Mouse (Mus musculus) induced T-regulatory cell, adult 2 months (primary cell): ENCODE results near the gene Tnfsf13.
"Not testable (repeated sequence)": the region's sequence is repeated elsewhere in the genome, so short reads cannot be mapped to it uniquely, and the experiment has no call there.

ENCODE experiments used
- DNase-seq: peaks from one replicate; pipeline ENCODE4 v3.0.0-alpha.2; 2012; ENCODE audit warnings: low read depth

The Tnfsf13 gene

DNA sequence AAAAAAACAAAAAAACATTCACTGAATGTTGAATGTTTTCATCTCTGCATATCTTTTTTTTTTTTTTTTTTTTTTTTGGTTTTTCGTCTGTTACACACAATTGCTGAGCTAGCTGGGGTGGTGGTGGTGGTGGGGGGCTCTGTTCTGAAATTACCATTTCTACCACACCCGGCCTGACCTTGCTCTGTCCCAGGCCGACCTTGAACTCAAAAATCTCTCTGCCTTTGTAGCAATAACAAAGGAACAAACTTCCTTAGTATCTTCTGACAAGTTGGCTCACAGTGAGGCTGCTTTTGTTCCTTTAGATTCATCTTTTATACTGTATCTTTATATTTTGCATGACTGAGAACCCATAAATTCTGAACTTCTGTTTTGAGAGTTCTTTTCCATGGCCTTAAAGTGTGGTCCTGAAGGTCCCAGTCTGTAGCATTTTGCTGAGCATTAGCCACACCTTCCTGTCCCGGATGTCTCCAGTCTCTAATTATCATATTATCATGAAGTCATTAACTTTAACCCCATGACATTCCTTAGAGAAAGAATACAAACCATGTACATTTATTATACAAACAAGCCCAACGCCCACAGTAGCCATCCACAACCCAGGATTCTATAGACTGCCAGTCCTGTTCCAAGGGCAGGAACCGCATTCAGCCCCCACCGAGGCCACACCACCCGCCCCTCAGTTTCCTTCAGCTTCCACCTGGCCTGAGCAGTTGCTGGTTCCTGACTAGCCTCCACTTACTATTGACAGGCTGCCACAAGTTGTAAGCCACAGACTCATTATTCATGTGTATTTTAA lies 18.4 kb upstream of the Tnfsf13 start:
- no peak for DNase-seq

DNA sequence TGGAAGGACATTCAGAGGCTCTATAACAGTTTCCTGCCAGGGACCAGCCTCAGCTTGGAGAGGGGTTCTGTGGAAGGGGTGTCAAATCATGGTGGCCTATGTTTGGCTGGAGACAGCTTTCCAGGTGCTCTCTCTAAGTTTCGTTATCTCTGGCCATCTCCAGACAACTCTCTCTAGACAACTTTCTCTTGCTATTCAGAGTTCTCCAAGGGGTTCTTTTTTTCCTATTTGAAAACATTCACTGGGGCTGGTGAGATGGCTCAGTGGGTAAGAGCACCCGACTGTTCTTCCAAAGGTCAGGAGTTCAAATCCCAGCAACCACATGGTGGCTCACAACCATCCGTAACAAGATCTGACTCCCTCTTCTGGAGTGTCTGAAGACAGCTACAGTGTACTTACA lies 17.8 kb upstream of the Tnfsf13 start:
- DNase-seq, result not testable (repeated sequence)

DNA sequence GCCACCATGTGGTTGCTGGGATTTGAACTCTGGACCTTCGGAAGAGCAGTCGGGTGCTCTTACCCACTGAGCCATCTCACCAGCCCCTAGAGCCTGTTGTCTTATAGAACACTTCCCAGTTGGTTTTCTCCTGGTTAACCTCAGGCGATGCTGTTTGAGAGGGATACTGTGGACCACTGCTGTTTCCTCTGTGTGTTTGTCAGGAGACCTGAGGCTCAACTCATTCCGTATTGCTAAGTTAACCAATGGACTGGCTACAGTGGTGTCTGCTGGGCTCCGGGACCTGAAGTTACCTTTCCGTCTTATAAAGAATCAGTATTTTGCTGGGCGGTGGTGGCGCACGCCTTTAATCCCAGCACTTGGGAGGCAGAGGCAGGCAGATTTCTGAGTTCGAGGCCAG lies 17.3 kb upstream of the Tnfsf13 start:
- not testable (repeated sequence) for DNase-seq

DNA sequence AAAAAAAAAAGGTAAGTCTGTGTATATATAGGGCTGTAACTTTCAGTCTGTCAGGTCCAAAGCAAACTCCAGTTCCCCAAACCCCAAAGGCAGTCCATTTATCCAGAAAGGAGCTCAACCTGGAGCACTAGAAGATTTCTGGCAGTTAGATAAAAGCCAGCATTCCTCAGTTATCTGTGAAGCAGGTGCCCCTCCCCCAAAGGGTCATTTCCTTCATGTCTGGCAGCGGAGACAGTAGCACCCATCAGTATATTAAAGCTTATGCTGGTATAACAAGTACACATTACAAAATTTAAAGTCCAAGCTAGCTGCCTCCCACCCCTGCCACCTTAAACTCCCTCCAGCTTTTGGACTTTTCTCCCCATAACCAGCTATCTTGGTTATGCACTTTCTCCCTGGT lies 14.0 kb upstream of the Tnfsf13 start:
- DNase-seq, result no peak

DNA sequence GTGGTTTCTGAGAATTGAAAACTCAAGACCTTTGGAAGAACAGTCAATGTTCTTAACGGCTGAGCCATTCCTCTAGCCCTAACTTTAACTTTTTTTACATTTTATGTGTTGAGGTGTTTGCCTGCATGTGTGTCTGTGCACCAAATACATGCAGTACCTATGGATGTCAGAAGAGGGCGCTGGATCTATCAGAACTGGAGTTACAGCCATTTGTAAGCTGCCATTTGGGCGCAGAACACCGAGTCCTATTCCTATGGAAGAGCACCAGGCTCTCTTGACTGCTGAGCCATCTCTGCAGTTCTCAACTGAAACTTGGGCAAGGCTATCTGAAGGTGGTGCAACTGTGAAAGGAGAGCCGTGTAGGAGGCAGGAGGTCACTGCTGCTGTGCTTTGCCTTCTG lies 13.0 kb upstream of the Tnfsf13 start:
- DNase-seq, result peak; percentile 37

DNA sequence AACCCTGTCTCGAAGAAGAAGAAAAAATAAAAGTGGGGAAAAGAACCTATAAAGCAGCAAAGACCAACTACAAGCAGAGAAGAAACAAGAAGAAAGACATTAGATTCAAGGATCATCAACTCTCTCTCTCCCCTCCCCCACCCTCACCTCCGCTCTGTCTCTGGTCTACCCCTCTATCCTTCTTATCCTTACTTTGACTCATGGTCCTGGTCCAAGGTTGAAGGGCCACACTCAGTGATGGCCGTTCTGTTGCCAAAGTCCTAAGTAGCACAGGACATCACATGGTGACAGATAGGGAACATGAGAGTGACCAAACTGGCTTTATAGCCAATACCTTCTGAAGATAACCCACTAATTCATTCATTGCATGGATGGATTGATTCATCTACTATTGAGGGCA lies 11.8 kb upstream of the Tnfsf13 start:
- DNase-seq, result no peak

DNA sequence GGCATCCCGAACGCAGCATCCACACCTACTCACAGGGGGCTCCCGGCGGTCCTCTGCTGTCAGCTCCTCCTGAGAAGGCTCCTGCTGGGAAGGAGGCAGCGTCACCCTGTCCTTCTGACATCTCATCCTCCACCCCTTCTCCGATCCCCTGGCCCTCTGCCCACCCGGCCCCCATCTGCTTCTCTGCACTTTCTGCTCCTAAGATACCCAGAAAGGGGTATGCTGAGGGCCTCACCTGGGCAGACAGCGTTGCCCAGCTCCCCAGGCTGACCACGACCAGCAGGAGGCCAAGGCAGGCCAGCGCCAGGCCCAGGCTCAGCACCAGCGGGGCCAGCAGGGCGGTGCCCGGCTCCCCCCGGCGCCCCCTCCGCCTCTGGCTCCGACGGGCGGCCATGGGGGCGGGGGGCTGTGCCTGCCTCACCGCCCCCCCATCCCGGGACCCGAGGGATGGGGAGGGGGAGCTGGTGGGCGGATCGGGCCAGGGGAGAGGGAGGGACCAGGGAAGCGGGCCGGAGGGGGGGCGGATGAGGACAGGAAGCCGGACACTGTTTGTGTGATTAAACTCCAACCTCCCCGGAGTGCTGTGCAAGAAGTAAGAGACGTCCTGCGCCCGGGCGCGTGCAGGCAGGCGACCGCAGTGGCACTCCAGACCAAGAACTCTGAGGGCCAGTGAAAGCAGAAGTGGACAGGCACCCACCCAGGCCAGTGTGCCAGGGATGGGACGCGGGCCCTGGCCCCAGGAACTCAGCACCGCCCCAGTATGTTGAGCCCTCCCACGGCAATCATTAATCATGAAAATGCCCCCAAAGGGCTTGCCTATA lies 10.0 kb upstream of the Tnfsf13 start, which contains the start of the genes Tnfsf12 and Tnfsfm13:
Gene Tnfsf12, minus strand, starts transcription at position 489 of the 821 bp plus-strand sequence.
Gene Tnfsfm13, minus strand, starts transcription at position 738 of the 821 bp plus-strand sequence.
- no peak for DNase-seq

DNA sequence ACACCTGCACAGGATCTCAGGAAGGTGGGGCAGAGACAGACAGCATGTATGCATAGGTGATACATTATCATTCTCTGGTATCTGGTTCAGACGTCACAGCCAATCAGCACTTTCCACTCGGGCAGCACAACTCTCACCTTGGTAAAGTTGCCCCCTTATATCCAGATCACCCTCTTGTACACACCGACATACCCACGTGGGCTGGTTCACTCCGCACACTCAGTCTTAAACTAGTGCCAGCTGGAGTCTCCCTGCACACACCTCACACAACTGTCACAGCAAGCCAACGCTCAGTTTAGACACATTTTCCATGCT lies 9.4 kb upstream of the Tnfsf13 start:
- DNase-seq, result no peak

DNA sequence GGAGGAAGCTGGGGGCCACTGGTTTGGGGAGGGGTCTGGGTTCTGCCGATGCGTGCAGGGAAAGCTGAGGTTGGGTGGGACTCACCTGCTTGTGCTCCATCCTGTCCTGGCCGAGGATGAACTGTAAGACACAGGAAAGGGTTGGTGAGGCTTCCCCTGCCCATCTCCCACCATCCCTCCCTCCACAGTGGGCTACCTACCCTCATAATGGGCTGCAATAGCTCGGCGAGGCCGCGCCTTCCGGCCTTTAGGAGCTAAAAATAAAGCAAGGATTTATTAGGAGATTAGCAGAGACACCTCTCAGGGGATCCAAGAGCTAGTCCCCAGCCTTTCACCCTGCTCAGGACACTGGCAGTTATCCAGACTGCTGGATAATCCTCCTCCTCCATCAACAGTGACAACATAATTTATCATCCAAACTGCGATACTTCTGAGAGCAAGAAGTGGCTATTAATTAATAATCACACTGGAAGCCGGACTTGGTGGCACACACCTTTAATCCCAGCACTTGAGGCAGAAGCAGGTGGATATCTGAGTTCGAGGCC lies 7.9 kb upstream of the Tnfsf13 start:
- DNase-seq, result no peak

DNA sequence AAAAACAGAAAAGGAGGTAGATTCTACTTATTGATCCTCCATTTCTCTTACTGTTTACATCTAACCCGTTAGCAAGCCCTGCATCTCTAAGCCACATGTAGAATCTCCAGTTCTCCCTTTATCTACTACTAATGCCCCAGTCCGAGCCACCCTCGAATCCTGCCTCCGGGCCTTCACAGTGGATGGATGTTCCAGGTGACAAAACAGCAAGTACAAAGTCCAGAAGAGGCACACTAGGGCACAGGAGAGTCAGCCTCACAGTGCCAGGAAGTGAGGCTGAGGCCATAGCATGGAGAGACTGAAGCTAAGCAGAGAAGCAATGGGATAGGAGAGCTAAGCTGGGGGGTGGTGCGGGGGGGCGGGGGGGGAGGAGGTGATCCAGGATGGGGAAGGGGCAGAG lies 7.3 kb upstream of the Tnfsf13 start:
- DNase-seq, result no peak

DNA sequence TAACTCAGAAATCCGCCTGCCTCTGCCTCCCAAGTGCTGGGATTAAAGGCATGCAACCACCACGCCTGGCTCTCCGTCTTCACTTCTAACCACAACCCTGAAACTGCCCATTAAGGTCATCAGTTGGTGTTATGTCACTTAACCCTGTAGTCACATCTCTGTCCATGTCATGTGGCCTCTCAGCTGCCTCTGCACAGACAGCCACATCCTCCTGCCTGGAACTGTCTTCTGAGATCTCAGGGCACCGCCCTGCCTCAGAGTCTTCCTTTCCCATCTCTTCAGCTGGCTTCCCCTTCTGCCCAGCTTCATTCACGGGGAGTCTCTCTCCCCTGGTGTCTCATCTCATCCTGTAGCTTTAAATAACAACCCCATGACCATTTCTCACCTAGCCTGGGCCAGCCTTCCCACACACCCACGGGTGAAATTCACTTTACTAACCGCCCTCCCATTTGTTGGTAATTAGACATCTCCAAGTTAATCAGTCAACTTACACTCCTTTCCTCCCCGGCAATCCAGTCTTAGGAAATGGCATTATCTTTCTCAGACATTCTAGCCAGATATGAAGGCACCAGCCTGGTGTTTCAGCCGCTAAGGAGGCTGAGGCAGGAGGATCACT lies 6.7 kb upstream of the Tnfsf13 start:
- DNase-seq, result no peak

DNA sequence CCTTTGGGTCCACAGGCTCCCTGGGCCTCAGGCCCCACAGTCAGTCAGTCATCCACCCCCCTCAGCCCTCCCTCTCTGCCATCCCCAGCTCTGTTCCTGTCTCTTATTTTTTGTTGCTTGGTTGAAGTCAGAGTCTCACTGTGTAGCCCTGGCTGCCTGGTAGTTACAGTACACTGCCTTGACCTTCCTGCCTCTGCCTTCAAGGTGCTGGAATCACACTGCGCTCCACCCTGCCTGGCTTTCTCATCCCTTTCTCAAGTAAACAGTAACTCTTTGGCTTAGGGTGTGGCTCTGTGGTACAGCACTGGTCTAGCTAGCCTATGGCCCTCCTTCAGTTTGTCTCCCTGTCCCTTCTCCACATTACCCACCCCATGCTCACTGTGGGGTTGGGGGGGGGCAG lies 4.3 kb upstream of the Tnfsf13 start:
- DNase-seq, result no peak

DNA sequence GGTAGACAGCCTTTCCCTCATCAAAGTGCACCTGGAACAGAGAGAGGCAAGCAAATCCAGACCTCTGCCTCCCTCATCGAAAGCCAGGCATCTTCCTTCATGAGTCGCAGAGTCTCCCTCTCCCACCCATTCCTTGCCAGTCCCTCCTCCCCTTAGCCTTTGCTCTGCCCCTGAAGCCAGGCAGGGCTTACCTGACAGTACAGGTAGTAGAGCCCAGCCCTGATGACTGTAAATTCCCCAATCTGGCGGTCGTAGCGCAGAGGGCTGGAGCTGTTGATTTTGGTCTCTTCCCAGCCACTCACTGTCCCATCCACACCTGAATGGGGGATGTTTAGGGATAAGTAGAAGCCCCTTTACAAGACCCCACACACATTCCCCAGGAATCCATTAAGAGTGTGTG lies 1.5 kb upstream of the Tnfsf13 start:
- DNase-seq, result no peak

DNA sequence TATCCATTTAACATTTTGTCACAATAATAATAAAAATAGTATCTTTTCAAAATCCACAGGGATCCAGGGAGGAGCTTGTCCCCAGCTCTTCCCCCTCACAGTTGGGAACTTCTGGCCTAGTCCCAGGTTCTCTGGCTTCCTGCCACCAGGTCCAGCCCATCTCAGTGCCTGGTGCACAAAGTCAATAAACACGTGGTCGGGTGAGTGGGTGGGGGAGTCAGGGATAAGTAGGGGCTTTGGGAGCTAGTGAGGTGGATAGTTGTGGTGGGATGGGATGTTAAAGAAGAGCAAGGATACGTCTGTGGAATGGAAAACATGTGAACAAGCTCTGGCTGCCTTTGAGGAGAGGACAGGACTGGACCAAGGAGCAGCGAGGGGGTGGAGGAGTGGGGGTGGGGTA lies 793 bp upstream of the Tnfsf13 start:
- no peak for DNase-seq

DNA sequence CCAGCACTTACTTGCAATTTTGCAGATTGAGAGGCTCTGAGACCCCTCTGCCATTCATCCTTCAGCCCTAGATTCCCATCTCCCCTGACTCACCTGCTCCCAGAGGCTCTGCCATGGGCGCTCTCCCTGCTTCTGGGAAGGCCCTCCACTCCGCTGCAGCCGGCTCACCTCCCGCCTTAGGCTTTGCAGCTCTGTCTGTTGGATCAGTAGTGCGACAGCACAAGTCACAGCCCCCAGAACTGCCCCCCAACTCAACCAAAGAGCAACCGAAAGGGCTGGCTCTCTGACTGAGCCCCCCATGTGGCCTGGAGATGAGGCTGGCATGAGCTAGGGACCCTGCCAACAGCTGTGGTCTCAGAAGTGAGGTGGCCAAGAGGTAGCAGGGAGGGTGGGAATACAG lies 648 bp downstream of the Tnfsf13 start:
- no peak for DNase-seq

DNA sequence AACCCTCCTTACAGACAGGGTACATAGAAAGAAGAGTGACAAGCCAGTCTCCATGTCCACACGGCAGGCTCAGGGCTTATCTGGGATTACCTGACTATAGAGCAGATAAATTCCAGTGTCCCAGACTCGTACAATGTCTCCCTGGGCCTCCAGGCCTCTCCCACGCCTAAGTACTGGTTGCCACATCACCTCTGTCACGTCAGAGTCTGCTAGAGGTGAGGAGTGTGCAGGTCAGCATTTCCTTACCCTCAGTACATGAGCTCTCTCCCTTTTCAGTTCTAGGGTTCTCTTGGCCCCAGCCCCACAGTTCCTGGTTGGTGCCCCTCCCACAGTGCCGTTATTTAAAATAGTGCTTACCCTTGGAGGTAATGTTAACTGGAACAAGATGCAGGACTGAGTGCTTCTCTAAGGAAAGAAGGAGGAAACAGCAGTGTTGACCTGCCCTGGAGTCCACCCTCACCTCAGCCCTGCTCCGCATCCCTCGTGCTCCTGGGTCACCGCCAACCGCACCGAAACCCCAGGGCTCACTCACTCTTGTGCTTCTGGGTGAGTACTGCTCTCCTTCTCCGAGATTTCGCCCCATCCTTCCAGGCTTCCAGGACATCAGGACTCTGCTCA lies 1.3 kb downstream of the Tnfsf13 start:
- no peak for DNase-seq

DNA sequence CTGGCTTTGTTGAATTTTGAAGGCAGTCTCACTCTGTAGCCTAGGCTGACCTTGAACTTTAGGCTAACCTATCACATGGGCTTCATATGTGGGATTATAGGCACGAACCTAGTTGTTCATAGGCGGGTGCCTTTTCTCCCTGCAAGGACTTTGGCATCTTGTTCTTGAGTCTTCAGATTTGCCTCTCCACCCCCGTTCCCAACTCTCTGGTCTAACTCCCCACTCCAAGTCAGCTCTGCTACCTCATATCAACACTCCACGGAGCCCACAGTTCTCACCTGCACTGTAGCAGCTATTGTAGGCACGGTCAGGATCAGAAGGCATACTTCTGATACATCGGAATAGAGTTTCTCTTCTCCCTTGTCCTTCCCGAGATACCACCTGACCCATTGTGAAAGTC lies 2.0 kb downstream of the Tnfsf13 start:
- DNase-seq, result no peak

DNA sequence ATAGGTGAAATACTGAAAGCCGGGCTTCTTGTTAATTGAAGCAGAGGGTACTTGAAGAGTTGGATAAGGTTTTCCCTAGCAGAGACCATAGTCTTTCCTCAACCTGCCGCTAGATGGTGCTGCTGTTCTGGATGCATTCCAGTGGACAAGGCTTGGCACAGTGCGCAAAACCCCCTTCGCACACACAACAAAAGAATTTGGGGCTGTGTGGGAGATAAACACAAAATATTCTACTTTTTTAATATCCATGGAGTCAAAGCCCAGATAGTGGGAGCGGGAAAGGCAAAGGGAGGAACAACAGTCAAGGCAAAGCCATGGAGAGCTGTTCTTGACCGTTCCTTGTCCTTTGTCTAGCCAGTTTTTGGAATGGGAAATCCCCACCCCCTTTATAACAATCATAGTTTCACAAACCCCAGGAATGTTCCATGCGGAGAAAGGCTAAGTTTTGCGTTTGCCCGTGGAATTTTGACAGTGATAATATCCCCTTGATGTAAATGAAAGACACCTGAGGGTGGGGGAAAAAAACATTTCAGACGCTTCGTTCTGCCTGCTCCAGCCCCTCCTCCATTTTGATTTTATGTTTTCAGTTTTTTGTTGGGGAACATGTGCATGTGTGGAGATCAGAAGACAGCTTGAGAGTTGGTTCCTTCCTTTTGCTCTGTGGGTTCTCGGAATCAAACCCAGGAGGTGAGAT lies 2.6 kb downstream of the Tnfsf13 start:
- peak; percentile 94 for DNase-seq

DNA sequence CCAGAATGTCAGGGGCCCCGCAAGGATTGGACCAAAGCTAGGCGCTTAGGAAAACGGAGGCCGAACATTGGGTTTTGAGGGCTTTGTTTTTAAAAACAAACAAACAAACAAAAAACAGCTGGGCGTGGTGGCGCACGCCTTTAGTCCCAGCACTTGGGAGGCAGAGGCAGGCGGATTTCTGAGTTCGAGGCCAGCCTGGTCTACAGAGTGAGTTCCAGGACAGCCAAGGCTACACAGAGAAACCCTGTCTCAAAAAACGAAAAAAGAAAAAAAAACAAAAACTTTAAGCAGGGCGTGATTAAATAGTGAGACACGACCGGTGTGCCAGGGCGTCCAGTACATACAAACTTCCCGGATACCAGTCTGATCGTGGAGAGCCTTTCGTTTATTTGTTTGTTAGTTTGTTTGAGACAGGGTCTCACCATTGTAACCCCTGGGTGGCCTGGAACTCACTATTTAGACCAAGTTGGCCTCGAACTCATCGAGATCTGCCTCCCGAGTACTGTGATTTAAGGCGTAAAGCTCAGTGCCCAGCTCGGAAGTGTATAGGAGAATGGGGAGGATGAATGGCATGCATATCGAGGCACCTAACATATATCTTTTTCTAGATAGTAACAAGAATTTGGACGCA lies 3.3 kb downstream of the Tnfsf13 start:
- DNase-seq, result no peak

DNA sequence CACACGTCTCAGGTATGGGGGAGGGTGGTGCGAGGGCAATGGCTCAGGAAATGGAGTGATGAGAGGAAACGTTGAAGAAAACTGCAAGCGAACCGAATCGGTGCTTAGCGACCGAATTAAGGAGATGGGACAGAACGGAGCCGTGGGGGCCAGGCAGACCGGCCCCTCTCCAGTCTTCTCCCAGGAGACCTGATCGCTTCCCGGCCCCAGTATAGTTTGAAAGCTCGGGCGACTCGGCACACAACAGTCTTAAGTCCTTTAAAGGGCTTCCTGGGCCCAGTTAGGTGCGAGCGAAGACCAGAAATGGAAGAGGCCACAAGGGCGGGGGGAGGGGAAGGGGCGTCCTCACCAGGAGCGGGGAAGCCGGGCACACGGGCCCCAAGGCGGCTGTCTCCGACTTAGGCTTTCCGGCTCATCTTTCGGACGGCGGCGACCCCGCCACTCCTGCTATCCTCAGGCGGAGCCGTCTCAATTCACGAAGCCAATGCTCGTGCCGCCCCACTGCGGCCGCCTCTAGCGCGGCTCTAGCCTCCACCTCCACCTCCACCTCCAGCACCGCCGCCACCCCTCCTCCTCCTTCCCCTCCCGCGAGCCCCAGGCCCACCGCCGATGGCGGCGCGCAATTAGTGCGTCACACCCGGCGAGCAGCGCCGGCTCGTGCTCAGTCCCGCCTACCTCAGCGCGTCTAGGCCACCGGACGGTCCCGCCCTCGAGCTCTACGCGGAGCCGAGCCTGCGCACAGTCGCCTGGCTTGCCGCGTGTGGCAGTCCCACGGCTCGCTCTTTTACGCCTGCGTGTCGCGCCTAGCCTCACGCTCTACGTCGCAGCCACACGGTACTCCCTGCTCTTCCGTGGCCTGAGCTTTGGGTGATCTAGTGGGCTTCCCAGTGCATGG lies 4.0 kb downstream of the Tnfsf13 start, which contains the start of gene Senp3:
Gene Senp3, minus strand, starts transcription at position 771 of the 895 bp plus-strand sequence.
- peak; percentile 98 for DNase-seq
